Mouse (Mus musculus) heart, adult 2 months (tissue): ENCODE measurements at regions not wholly inside any gene's neighbourhood (a gene's known extent, or its start where the extent isn't known, plus 50 kb on each side); places are given as distances from the start of the nearest gene placed in this dataset.

Experiments used
- CTCF ChIP-seq: fragments of 200-600 bp; IDR thresholded peaks from 2 replicates; pipeline ENCODE4 v1.8.1; 2022; ENCODE audit warnings: antibody characterized with exemption, mild to moderate bottlenecking, moderate library complexity
- EP300 ChIP-seq: fragments of 200-500 bp; IDR thresholded peaks from 2 replicates; pipeline ENCODE4 v1.6.1; 2011; ENCODE audit warnings: low read depth, low read length, control low read depth; ENCODE audit not compliant: insufficient read depth
- POLR2A ChIP-seq: fragments of 200-500 bp; IDR thresholded peaks from 2 replicates; pipeline ENCODE4 v1.6.1; 2011; ENCODE audit warnings: mild to moderate bottlenecking, low read depth, low read length, control low read depth; ENCODE audit not compliant: insufficient read depth

DNA sequence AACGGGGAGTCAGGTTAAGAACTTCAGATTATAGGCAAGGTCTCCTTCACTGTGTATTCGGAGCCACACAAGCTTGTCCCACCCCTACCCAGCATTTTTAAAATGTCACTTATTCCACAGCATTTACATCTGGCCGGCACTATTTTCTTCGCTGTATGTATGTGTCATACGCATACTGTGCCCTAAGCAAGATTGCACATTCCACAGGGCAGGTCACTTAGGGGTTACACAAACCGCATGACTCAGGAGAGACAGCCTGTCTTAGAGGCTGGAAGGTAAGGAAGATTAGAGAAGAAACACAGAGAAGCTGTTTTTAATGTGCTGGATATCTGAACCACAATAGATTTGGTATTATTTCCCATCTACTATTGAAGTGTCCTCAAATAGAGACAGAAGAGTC is 86.6 kb upstream of the Teddm2 start:
- TF ChIP-seq CTCF (no peak), POLR2A (no peak), EP300 (no peak)
